Mouse (Mus musculus) colon, adult 2 months (tissue): ENCODE measurements around the gene Zfp945. TPM values are rescaled to one million over a fixed set of nuclear protein-coding genes. Genes with fewer than 3 reads are reported as not detected.

ENCODE experiments used
- polyA plus RNA-seq: library from polyadenylated mRNA; depleted of rRNA; stranded (reverse); fragments of >200 nt; gene quantifications from 2 replicates; pipeline ENCODE4 v1.2.3, GENCODE M21; 2012; rRNA removed

Gene Zfp945
- polyA plus RNA-seq = 1.00 and 1.2 TPM in 2 replicates

DNA sequence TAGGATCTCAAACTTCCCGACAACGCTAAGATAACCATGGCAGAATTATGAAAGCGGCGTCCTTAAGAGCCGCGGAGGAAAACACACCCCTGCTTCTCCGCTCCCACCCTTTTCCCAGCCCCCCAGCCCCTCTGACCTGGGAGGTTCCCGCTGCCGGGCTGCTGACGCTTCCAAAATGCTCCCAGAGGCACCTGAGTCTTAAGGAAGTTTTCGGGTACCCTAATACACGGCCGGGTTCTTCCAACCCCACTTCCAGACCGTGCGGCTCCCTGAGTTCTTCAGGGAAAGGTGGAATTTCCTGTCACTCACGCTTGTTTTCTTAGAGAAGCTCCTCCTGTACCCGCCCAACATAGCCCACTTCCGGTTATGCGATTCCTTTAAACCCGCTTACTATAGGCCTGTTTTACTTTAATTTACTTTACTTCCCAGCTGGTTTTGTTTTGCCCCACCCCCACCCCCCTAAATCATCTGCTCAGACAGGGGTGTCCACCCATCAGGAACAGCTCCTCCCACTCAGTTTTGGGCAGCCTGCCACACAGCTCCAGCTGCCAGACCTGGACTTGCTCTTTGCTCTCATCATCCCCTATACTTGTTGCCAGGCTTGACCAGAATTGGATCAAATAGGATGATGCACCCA is at the start of gene Zfp945:
Gene Zfp945 (minus strand): TSS at position 290 of the 637 bp plus-strand sequence.

Other genes with a start within 250 kb of the Zfp945 start
- not detected in 2 replicates for gene Vmn2r113, start 75.8 kb upstream of the Zfp945 start, polyA plus RNA-seq
- not detected in 2 replicates for gene Vmn2r-ps130, start 194.0 kb upstream of the Zfp945 start, polyA plus RNA-seq